Mouse (Mus musculus) spleen, adult 2 months (tissue): ENCODE results near the gene A530084C06Rik.

Experiments used
- CTCF ChIP-seq: fragments of 200-500 bp; IDR thresholded peaks from 2 replicates; pipeline ENCODE4 v1.5.1; 2011; ENCODE audit warnings: mild to moderate bottlenecking, inconsistent platforms; ENCODE audit not compliant: insufficient read depth, insufficient read length, insufficient replicate concordance; ENCODE audit errors: extremely low read depth
- POLR2A ChIP-seq: fragments of 200-500 bp; IDR thresholded peaks from 2 replicates; pipeline ENCODE4 v1.6.1; 2011; ENCODE audit warnings: low read depth, low read length, inconsistent platforms

DNA sequence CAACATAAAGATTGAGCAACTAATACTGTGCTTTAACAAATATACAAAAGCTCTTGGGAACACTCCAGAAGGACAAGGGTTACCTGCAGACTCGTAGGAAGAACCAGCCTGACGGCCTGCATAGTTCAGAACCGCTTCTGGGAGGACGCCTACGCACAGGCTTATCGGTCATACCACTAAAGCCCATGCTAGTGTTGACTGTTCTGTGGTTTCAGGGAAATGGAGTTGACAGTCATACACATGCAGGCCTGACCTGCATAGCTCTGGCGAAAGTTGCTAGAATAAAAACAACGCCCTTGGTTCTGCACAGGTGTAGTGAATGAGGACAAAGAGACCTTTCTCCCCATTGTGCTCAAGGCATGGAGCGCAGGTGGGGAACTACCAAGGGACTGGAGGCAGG, 11.5 kb downstream of the A530084C06Rik start:
- TF ChIP-seq CTCF: no peak
- no peak for TF ChIP-seq POLR2A
